Mouse (Mus musculus): ENCODE results near the gene Capn3.
A peak's percentile ranks its signal among the peaks of the same experiment; 100 is the strongest.

Gene Capn3

GRCm38 (mm10) chr2:120455719-120456118 is at the start of gene Capn3:
Gene Capn3, plus strand, starts transcription at chr2:120456019.
- no peak for DNase-seq (ENCODE audit: extremely low spot score, low spot score)

- no peak for DNase-seq (ENCODE audit: extremely low spot score, low spot score)
Observed at GRCm38 (mm10) chr2:120411096-120411628, 44.7 kb upstream of the Capn3 start.

- DNase-seq (ENCODE audit: extremely low spot score, low spot score): no peak
Observed at GRCm38 (mm10) chr2:120414113-120414512, 41.7 kb upstream of the Capn3 start.

- DNase-seq (ENCODE audit: extremely low spot score, low spot score): no peak
Observed at GRCm38 (mm10) chr2:120414738-120415414, 40.9 kb upstream of the Capn3 start.

GRCm38 (mm10) chr2:120424386-120424785 is 31.4 kb upstream of the Capn3 start:
- DNase-seq (ENCODE audit: extremely low spot score, low spot score): no peak

GRCm38 (mm10) chr2:120444486-120444885 is 11.3 kb upstream of the Capn3 start:
- no peak for DNase-seq (ENCODE audit: extremely low spot score, low spot score)

GRCm38 (mm10) chr2:120446373-120446772 is 9.4 kb upstream of the Capn3 start:
- no peak for DNase-seq (ENCODE audit: extremely low spot score, low spot score)

GRCm38 (mm10) chr2:120447306-120447705 is 8.5 kb upstream of the Capn3 start:
- DNase-seq (ENCODE audit: extremely low spot score, low spot score): no peak

GRCm38 (mm10) chr2:120450724-120451123 is 5.1 kb upstream of the Capn3 start:
- DNase-seq (ENCODE audit: extremely low spot score, low spot score): no peak

GRCm38 (mm10) chr2:120452600-120452999 is 3.2 kb upstream of the Capn3 start:
- no peak for DNase-seq (ENCODE audit: extremely low spot score, low spot score)

GRCm38 (mm10) chr2:120454987-120455386 is 832 bp upstream of the Capn3 start:
- no peak for DNase-seq (ENCODE audit: extremely low spot score, low spot score)

GRCm38 (mm10) chr2:120460216-120460615 is 4.4 kb downstream of the Capn3 start:
- no peak for DNase-seq (ENCODE audit: extremely low spot score, low spot score)

- no peak for DNase-seq (ENCODE audit: extremely low spot score, low spot score)
Observed at GRCm38 (mm10) chr2:120463328-120463727, 7.5 kb downstream of the Capn3 start.

- DNase-seq (ENCODE audit: extremely low spot score, low spot score): no peak
Observed at GRCm38 (mm10) chr2:120464091-120464490, 8.3 kb downstream of the Capn3 start.

- no peak for DNase-seq (ENCODE audit: extremely low spot score, low spot score)
Observed at GRCm38 (mm10) chr2:120464732-120465396, 9.0 kb downstream of the Capn3 start.

GRCm38 (mm10) chr2:120465397-120465785 is 9.6 kb downstream of the Capn3 start:
- DNase-seq (ENCODE audit: extremely low spot score, low spot score): no peak

- no peak for DNase-seq (ENCODE audit: extremely low spot score, low spot score)
Observed at GRCm38 (mm10) chr2:120468011-120468410, 12.2 kb downstream of the Capn3 start.

GRCm38 (mm10) chr2:120469220-120469619 is 13.4 kb downstream of the Capn3 start:
- DNase-seq (ENCODE audit: extremely low spot score, low spot score): no peak

GRCm38 (mm10) chr2:120469715-120470114 is 13.9 kb downstream of the Capn3 start:
- no peak for DNase-seq (ENCODE audit: extremely low spot score, low spot score)

- DNase-seq (ENCODE audit: extremely low spot score, low spot score): no peak
Observed at GRCm38 (mm10) chr2:120470856-120471255, 15.0 kb downstream of the Capn3 start.

GRCm38 (mm10) chr2:120476277-120477087 is 20.7 kb downstream of the Capn3 start:
- DNase-seq (ENCODE audit: extremely low spot score, low spot score): no peak

GRCm38 (mm10) chr2:120478600-120478999 is 22.8 kb downstream of the Capn3 start:
- peak; percentile 45 for DNase-seq (ENCODE audit: extremely low spot score, low spot score)

Measured in neural tube, embryonic 10.5 days (tissue).